Mouse (Mus musculus): ENCODE data around the gene Fat4. TPM values are rescaled to one million over a fixed set of nuclear protein-coding genes. Genes with fewer than 3 reads are reported as not detected.

Gene Fat4
- polyA plus RNA-seq, 1 experiment from 2014 or later, result 5.3 TPM

DNA sequence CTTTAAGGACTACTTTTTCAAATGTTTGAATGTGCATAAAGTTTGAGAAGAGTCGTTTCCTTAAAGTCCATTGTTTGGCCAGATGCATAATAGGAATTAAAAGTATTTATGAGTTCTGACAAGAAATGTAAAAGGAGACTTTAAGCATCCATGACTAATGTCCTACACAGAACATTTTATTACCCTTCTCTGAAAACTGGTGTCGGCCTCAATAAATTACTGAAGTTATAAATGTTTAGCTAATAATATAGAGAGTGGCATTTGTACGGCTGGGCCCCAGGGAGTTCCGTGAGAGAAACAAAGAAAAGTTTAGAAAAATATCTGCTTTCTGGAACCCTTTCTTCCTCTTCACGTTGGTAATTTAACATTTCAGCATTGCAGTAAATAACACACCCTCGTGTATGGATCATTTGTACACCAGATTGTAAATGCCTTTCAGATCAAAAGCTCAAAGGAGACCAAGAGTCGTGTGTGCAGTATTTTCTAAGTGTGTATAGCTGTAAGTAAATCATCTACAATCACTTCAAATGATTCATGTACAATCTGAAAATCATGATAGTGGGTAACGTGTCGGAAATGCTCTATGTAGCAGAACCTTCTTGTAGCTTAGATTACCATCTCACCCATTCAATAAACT is 69.4 kb downstream of the Fat4 start:
- H3K4me3 ChIP-seq (ENCODE audit: low read depth, low read length), result no peak overlapping the region
- no peaks in the 10 kb centered on the region for H3K9me3 ChIP-seq (replicated peaks; ENCODE audit: control insufficient read depth, low read length)
- no peak overlapping the region for H3K4me2 ChIP-seq
- no peak for ATAC-seq (replicated peaks; ENCODE audit: insufficient number of reproducible peaks, low FRiP score, low TSS enrichment)
- no peaks in the 10 kb centered on the region for H3K27me3 ChIP-seq (ENCODE audit: control insufficient read depth, insufficient read depth, low read length)
- H3K9ac ChIP-seq (ENCODE audit: low read depth, low read length), result no peak overlapping the region
- 80% methylated on average over 9 of the region's 9 CpGs for WGBS (ENCODE audit: insufficient replicate concordance)
- no peaks in the 10 kb centered on the region for H3K4me1 ChIP-seq (ENCODE audit: control insufficient read depth, insufficient read depth, low read length)
- H3K27ac ChIP-seq (ENCODE audit: low read depth, low read length), result no peak overlapping the region
- H3K36me3 ChIP-seq (ENCODE audit: control insufficient read depth, insufficient read depth, low read length), result peaks cover 6% of the 10 kb centered on the region; the same call in 1 of the 2 replicates

GRCm38 (mm10) chr3:38957186-38957585 is 70.4 kb downstream of the Fat4 start:
- Histone ChIP-seq H3K9ac (ENCODE audit: low read depth, low read length) (no peak overlapping the region), H3K4me2 (no peak overlapping the region), H3K36me3 (ENCODE audit: control insufficient read depth, insufficient read depth, low read length) (peaks cover 6% of the 10 kb centered on the region; the same call in 1 of the 2 replicates), H3K27me3 (ENCODE audit: control insufficient read depth, insufficient read depth, low read length) (no peaks in the 10 kb centered on the region), H3K4me1 (ENCODE audit: control insufficient read depth, insufficient read depth, low read length) (no peaks in the 10 kb centered on the region), H3K27ac (ENCODE audit: low read depth, low read length) (no peak overlapping the region), H3K4me3 (ENCODE audit: low read depth, low read length) (no peak overlapping the region), H3K9me3 (replicated peaks; ENCODE audit: control insufficient read depth, low read length) (no peaks in the 10 kb centered on the region)
- ATAC-seq (replicated peaks; ENCODE audit: insufficient number of reproducible peaks, low FRiP score, low TSS enrichment), result no peak
- 87% methylated on average over 11 of the region's 11 CpGs for WGBS (ENCODE audit: insufficient replicate concordance)

GRCm38 (mm10) chr3:38962328-38962727 is 75.6 kb downstream of the Fat4 start:
- Histone ChIP-seq H3K36me3 (ENCODE audit: control insufficient read depth, insufficient read depth, low read length) (peaks cover under 1% of the 10 kb centered on the region; the same call in 1 of the 2 replicates), H3K9ac (ENCODE audit: low read depth, low read length) (no peak overlapping the region)
- no peak for ATAC-seq (replicated peaks; ENCODE audit: insufficient number of reproducible peaks, low FRiP score, low TSS enrichment)

DNA sequence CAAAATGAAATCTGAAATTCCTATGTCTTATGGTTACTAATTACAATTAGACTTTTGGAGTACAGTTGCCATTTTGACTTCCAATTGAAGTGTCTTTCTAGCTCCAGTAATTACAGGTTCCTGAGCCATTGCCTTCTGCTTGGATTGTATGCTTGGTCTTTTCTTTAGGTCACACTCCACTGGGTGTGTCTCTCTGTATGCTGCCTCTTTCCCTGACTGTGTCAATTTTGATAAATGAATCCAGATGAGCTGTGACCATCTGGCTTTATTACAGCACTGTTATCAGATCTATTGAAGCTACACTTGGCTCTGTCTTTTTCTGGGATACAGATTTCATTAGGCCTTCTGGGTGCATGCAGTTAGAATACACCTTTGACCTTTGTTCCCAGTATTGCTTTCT is 80.7 kb downstream of the Fat4 start:
- Histone ChIP-seq H3K9ac (ENCODE audit: low read depth, low read length) (no peak overlapping the region), H3K4me1 (ENCODE audit: control insufficient read depth, insufficient read depth, low read length) (no peaks in the 10 kb centered on the region), H3K4me2 (no peak overlapping the region), H3K27ac (ENCODE audit: low read depth, low read length) (no peak overlapping the region), H3K36me3 (ENCODE audit: control insufficient read depth, insufficient read depth, low read length) (no peaks in the 10 kb centered on the region), H3K4me3 (ENCODE audit: low read depth, low read length) (no peak overlapping the region), H3K9me3 (replicated peaks; ENCODE audit: control insufficient read depth, low read length) (no peaks in the 10 kb centered on the region), H3K27me3 (ENCODE audit: control insufficient read depth, insufficient read depth, low read length) (no peaks in the 10 kb centered on the region)
- ATAC-seq (replicated peaks; ENCODE audit: insufficient number of reproducible peaks, low FRiP score, low TSS enrichment), result no peak

More at GRCm38 (mm10) chr3:38962328-38962727, 75.6 kb downstream of the Fat4 start:
- no peak overlapping the region for H3K4me2 ChIP-seq
- H3K4me1 ChIP-seq (ENCODE audit: control insufficient read depth, insufficient read depth, low read length), result no peaks in the 10 kb centered on the region
- H3K27me3 ChIP-seq (ENCODE audit: control insufficient read depth, insufficient read depth, low read length), result no peaks in the 10 kb centered on the region
- no peaks in the 10 kb centered on the region for H3K9me3 ChIP-seq (replicated peaks; ENCODE audit: control insufficient read depth, low read length)
- no peak overlapping the region for H3K4me3 ChIP-seq (ENCODE audit: low read depth, low read length)
- H3K27ac ChIP-seq (ENCODE audit: low read depth, low read length), result no peak overlapping the region
- 79% methylated on average over 6 of the region's 6 CpGs for WGBS (ENCODE audit: insufficient replicate concordance)

DNA sequence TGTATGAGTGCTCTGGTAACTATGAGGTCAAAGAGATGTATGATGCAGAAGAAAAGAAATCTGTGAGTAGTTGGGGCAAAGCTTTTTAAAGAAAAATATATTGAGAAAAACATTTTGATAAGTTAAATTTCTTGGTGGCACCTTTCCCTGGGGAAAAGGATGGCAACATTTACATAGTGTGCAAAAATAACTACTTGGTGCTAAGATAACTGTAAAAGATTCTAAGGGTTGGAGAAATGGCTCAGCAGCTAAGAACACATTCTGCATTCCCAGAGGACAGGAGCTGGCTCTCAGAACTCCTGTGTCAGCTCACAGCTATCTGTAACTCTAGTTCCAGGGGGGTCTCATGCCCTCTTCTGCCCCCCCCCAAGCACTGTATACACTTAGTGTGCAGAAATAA is 99.6 kb downstream of the Fat4 start:
- no peak overlapping the region for H3K27ac ChIP-seq (ENCODE audit: low read depth, low read length)
- no peak overlapping the region for H3K9ac ChIP-seq (ENCODE audit: low read depth, low read length)
- ATAC-seq (replicated peaks; ENCODE audit: insufficient number of reproducible peaks, low FRiP score, low TSS enrichment), result no peak
- H3K27me3 ChIP-seq (ENCODE audit: control insufficient read depth, insufficient read depth, low read length), result no peaks in the 10 kb centered on the region
- H3K4me2 ChIP-seq, result no peak overlapping the region
- H3K36me3 ChIP-seq (ENCODE audit: control insufficient read depth, insufficient read depth, low read length), result peaks cover 12% of the 10 kb centered on the region; the same call in 1 of the 2 replicates
- no peaks in the 10 kb centered on the region for H3K9me3 ChIP-seq (replicated peaks; ENCODE audit: control insufficient read depth, low read length)
- no peak overlapping the region for H3K4me3 ChIP-seq (ENCODE audit: low read depth, low read length)
- H3K4me1 ChIP-seq (ENCODE audit: control insufficient read depth, insufficient read depth, low read length), result no peaks in the 10 kb centered on the region

GRCm38 (mm10) chr3:38989181-38989580 is 102.4 kb downstream of the Fat4 start:
- Histone ChIP-seq H3K4me3 (ENCODE audit: low read depth, low read length) (no peak overlapping the region), H3K4me1 (ENCODE audit: control insufficient read depth, insufficient read depth, low read length) (no peaks in the 10 kb centered on the region), H3K27ac (ENCODE audit: low read depth, low read length) (no peak overlapping the region), H3K4me2 (no peak overlapping the region), H3K27me3 (ENCODE audit: control insufficient read depth, insufficient read depth, low read length) (no peaks in the 10 kb centered on the region), H3K36me3 (ENCODE audit: control insufficient read depth, insufficient read depth, low read length) (0 out of 2 replicates have a peak, but pooled peaks cover 2% of the 10 kb centered on the region), H3K9me3 (replicated peaks; ENCODE audit: control insufficient read depth, low read length) (no peaks in the 10 kb centered on the region), H3K9ac (ENCODE audit: low read depth, low read length) (no peak overlapping the region)
- no peak for ATAC-seq (replicated peaks; ENCODE audit: insufficient number of reproducible peaks, low FRiP score, low TSS enrichment)
- WGBS (ENCODE audit: insufficient replicate concordance), result 74% methylated on average over 3 of the region's 3 CpGs

- peaks cover 10% of the 10 kb centered on the region; the same call in 1 of the 2 replicates for H3K36me3 ChIP-seq (ENCODE audit: control insufficient read depth, insufficient read depth, low read length)
Observed at GRCm38 (mm10) chr3:39000011-39000410, 113.3 kb downstream of the Fat4 start.

GRCm38 (mm10) chr3:39010544-39010943 is 123.8 kb downstream of the Fat4 start:
- H3K9ac ChIP-seq (ENCODE audit: low read depth, low read length), result no peak overlapping the region
- no peak overlapping the region for H3K27ac ChIP-seq (ENCODE audit: low read depth, low read length)
- 79% methylated on average over 7 of the region's 7 CpGs for WGBS (ENCODE audit: insufficient replicate concordance)
- ATAC-seq (replicated peaks; ENCODE audit: insufficient number of reproducible peaks, low FRiP score, low TSS enrichment), result no peak
- no peaks in the 10 kb centered on the region for H3K4me1 ChIP-seq (ENCODE audit: control insufficient read depth, insufficient read depth, low read length)
- no peaks in the 10 kb centered on the region for H3K27me3 ChIP-seq (ENCODE audit: control insufficient read depth, insufficient read depth, low read length)
- no peaks in the 10 kb centered on the region for H3K9me3 ChIP-seq (replicated peaks; ENCODE audit: control insufficient read depth, low read length)
- no peak overlapping the region for H3K4me3 ChIP-seq (ENCODE audit: low read depth, low read length)
- no peak overlapping the region for H3K4me2 ChIP-seq
- peaks cover 14% of the 10 kb centered on the region for H3K36me3 ChIP-seq (ENCODE audit: control insufficient read depth, insufficient read depth, low read length)

More at GRCm38 (mm10) chr3:39000011-39000410, 113.3 kb downstream of the Fat4 start:
- Histone ChIP-seq H3K27ac (ENCODE audit: low read depth, low read length) (no peak overlapping the region), H3K4me1 (ENCODE audit: control insufficient read depth, insufficient read depth, low read length) (no peaks in the 10 kb centered on the region), H3K27me3 (ENCODE audit: control insufficient read depth, insufficient read depth, low read length) (no peaks in the 10 kb centered on the region), H3K4me3 (ENCODE audit: low read depth, low read length) (no peak overlapping the region), H3K4me2 (no peak overlapping the region), H3K9me3 (replicated peaks; ENCODE audit: control insufficient read depth, low read length) (no peaks in the 10 kb centered on the region), H3K9ac (ENCODE audit: low read depth, low read length) (no peak overlapping the region)
- WGBS (ENCODE audit: insufficient replicate concordance), result 62% methylated on average over 3 of the region's 3 CpGs
- no peak for ATAC-seq (replicated peaks; ENCODE audit: insufficient number of reproducible peaks, low FRiP score, low TSS enrichment)

- H3K4me3 ChIP-seq (ENCODE audit: low read depth, low read length), result no peak overlapping the region
- no peak overlapping the region for H3K27ac ChIP-seq (ENCODE audit: low read depth, low read length)
- H3K4me1 ChIP-seq (ENCODE audit: control insufficient read depth, insufficient read depth, low read length), result no peaks in the 10 kb centered on the region
- WGBS (ENCODE audit: insufficient replicate concordance), result 53% methylated on average over 1 of the region's 1 CpGs
- H3K9me3 ChIP-seq (replicated peaks; ENCODE audit: control insufficient read depth, low read length), result no peaks in the 10 kb centered on the region
- ATAC-seq (replicated peaks; ENCODE audit: insufficient number of reproducible peaks, low FRiP score, low TSS enrichment), result no peak
- no peaks in the 10 kb centered on the region; the same call in 1 of the 2 replicates for H3K36me3 ChIP-seq (ENCODE audit: control insufficient read depth, insufficient read depth, low read length)
- no peaks in the 10 kb centered on the region for H3K27me3 ChIP-seq (ENCODE audit: control insufficient read depth, insufficient read depth, low read length)
- no peak overlapping the region for H3K4me2 ChIP-seq
- no peak overlapping the region for H3K9ac ChIP-seq (ENCODE audit: low read depth, low read length)
Observed at GRCm38 (mm10) chr3:39017633-39018032, 130.9 kb downstream of the Fat4 start.
